Mouse (Mus musculus): ENCODE data around the gene Mrto4.

Mrto4 gene

DNA sequence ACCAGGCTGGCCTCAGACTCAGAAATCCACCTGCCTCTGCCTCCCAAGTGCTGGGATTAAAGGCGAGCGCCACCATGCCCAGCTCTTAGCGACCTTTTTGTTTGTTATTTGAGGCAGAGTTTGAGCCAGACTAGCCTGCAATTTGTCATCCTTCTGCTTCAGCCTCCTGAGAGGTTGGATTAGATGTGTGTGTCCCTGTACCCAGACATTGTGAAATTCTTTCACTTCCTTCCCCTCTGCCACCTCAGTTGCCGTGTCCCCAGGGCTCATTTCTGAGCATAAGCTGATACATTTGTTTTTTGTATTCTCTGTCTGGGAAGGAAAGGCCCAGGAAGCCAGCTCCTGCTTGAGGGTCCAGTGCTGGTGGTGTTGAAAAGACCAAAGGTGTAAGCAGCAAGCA, 11.5 kb downstream of the Mrto4 start:
- DNase-seq (ENCODE audit: low read depth, low spot score), result no peak

GRCm38 (mm10) chr4:139338145-139338544, 14.2 kb downstream of the Mrto4 start:
- no peak for DNase-seq (ENCODE audit: low read depth, low spot score)

DNA sequence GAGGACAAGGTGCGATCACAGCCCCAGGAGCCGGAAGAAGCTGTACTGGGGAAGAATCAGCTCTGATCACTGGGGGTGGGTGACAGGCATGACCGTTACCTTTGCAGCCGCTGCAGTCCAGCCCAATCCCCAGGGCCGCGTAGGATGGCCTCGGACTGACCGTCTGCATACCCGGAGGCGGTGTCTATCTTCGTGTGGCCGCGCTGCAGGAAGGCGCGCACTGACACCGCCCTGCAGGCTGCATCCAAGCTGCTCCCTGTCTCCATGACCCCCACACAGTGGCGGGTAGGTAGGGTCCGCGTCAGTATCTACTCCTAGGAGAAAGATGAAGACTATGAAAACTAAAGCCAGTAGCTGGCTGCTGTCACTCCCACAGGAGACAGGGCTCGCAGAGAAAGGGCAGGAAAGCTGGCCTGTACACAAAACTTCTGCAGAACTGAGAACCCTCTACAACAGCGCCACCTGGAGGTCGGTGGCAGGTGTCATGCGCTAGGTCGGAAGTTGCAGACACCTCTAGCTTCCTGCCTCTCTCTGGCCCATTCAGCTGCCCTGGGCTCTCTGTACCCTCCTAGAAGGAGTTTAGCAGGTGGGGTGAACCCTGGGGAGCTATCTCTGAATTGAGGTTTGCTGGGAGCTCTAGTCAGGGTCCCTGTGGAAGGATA, 15.4 kb downstream of the Mrto4 start:
- DNase-seq (ENCODE audit: low read depth, low spot score), result peak; percentile 94

DNA sequence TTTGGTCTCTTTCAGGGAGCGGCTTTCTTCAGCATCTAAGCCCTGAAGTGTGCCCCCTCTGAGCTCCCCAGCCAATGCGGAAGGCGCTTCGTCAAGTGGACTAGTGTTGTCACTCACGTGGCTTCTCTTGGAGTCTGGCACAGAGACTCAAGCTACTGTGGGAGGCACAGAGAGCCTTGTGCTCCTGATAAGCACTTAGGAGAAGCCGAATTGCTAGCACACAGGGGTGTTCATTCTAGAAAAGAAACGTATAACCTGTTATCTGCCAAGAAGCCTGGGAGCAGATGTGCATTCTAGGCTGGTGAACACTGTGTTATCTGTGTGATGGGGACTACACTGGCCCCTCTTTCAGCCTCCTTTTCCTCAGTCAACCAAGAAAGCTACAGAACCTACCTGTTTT, 16.9 kb downstream of the Mrto4 start:
- DNase-seq (ENCODE audit: low read depth, low spot score), result no peak

DNA sequence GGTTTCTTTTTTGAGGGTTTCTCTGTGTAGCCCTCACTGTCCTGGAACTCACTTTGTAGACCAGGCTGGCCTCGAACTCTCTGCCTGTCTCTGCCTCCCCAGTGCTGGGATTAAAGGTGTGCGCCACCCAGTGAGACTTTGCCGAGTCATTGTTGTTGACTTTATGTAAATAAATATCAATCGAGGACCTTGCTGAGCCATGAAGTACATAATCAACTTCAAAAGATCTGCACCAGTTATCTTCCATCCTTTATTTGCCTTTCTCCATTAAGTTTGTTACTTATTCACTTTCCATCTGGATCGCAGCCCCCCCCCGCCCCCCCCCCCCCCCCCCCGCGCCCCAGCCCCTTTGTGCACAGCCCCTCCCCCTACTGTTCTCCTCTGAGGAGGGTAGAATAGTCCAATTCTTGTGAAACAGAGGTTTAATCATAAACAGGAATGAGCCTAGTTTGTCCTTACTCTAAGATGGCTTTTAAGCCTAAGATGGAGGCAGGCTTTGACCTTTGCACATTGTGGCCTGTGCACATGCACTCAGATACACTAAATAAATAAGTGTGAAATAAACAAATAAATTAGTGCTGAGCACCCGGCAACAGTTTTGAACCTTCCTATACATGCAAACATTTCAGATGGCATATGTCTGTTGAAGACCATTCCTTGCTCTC, 17.6 kb downstream of the Mrto4 start:
- DNase-seq (ENCODE audit: low read depth, low spot score), result no peak

DNA sequence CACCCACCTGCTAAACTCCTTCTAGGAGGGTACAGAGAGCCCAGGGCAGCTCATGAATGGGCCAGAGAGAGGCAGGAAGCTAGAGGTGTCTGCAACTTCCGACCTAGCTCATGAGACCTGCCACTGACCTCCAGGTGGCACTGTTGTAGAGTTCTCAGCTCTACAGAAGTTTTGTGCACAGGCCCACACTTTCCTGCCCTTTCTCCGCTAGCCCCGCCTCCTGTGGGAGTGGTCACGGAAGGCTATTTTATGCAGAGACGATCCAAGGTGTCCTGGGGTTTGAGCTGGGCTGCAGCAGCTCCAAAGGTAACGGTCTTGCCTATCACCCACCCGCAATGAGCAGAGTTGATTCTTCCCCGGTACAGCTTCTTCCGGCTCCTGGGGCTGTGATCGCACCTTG, 21.8 kb downstream of the Mrto4 start:
- DNase-seq (ENCODE audit: low read depth, low spot score), result peak; percentile 98

GRCm38 (mm10) chr4:139319740-139320139, 32.6 kb downstream of the Mrto4 start:
- DNase-seq (ENCODE audit: low read depth, low spot score), result no peak

- no peak for DNase-seq (ENCODE audit: low read depth, low spot score)
Observed at GRCm38 (mm10) chr4:139318449-139318848, 33.9 kb downstream of the Mrto4 start.

DNA sequence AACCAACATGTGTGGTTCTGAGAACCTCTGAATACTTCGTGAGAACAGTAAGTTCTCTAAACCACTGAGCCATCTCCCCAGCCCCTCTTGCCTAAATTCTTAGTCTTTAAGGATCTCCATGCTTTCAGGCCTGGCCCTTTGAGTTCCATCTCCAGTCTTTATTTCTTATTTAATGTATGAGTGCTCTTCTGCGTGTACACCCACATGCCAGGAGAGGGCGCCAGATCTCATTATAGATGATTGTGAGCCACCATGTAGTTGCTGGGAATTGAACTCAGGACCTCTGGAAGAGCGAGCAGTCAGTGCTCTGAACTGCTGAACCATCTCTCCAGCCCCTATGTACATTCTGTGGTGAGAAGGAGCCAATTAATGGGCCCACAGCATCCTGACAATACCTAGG, 39.7 kb downstream of the Mrto4 start:
- peak; percentile 77 for DNase-seq (ENCODE audit: low read depth, low spot score)

DNA sequence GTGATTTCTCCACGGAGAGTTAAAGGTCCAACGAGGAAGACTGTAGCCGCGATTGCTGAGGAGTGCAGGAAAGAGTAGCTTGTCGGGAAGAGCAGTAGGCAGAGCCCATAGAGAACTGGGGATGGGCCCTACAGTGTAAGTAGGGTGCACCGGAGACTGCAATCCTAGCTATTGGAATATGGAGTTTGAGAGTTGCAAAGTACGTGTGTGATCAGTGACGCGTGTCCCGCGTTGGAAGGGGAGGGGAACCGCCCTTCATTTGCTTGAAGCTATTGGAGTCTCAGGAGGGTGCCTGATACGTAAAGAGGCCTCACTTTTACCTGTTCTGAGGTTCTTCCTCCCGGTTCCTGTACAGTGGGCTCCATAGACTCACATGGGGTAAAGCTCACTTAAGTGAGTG, 40.7 kb downstream of the Mrto4 start:
- DNase-seq (ENCODE audit: low read depth, low spot score), result peak; percentile 39

- DNase-seq (ENCODE audit: low read depth, low spot score), result peak; percentile 75
Observed at GRCm38 (mm10) chr4:139310899-139311701, 41.3 kb downstream of the Mrto4 start.

- peak; percentile 96 for DNase-seq (ENCODE audit: low read depth, low spot score)
Observed at GRCm38 (mm10) chr4:139310171-139310898, 42.0 kb downstream of the Mrto4 start, which contains the start of the genes Pqlc2 and Akr7a5. Gene Pqlc2 (minus strand): TSS chr4:139310708. Gene Akr7a5 (plus strand): TSS chr4:139310744.

DNA sequence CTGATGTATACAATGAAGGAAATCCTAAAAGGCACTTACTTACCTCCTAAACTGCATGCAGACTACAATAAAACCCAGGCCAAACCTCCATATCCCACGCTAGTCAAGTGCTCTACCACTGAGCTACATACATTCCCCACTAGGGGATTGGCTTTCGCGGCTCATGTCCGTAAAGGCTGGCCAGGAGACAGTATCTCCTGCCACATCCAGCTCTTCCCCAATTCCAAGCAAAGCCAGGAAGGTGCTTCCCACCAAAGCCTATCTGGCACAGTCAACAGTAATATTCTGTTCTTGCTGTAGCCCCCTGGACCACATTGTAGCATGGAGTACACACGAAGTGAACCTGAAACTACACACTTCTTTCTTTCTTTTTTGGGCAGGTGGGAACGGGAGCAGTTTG, 42.7 kb downstream of the Mrto4 start:
- peak; percentile 64 for DNase-seq (ENCODE audit: low read depth, low spot score)

- DNase-seq (ENCODE audit: low read depth, low spot score), result no peak
Observed at GRCm38 (mm10) chr4:139307916-139308315, 44.5 kb downstream of the Mrto4 start.

DNA sequence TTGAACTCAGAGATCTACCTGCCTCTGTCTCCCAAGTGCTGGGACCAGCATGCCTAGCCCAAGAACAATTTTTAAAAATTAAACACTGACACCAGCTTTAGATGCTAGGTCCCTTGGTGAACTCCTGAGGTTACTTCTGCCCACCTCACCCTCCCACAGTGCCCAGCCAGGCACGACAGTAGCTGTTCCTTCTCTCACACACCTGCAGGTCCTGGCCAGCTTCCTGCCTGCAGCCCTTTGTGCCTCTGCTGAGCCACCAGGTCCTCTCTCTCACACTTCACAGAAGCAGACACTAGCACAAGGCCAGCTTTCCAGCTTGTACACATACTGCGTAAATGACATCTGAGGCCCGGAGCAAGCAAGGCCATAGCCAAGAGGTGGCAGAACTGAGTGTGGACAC, 46.9 kb downstream of the Mrto4 start:
- no peak for DNase-seq (ENCODE audit: low read depth, low spot score)

GRCm38 (mm10) chr4:139302241-139302640, 50.1 kb downstream of the Mrto4 start:
- DNase-seq (ENCODE audit: low read depth, low spot score), result peak; percentile 46

DNA sequence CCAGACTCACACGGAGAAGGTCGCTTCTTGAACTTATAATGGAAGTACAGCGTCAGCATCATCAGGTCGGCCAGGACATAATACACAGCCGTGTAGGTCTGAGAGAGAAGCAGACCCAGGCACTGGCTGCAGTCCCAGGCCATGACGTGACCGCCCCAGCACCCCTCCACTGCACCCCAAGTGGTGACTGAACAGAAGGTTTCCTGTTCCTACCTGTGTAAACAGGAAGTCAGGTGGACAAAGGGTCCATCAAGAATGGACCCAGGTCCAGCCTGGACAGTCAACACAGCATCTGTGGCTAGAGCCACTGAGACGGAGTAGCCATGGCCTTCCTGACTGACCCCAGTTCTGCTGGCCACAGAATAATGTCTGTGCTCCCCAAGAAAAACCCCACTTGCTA, 50.6 kb downstream of the Mrto4 start:
- DNase-seq (ENCODE audit: low read depth, low spot score), result no peak

- no peak for DNase-seq (ENCODE audit: low read depth, low spot score)
Observed at GRCm38 (mm10) chr4:139298671-139299366, 53.6 kb downstream of the Mrto4 start.

- DNase-seq (ENCODE audit: low read depth, low spot score), result no peak
Observed at GRCm38 (mm10) chr4:139297566-139297965, 54.8 kb downstream of the Mrto4 start.
